Mouse (Mus musculus) heart, postnatal 14 days (tissue): ENCODE data around the gene Arl15. TPM values are rescaled to one million over a fixed set of nuclear protein-coding genes. Genes with fewer than 3 reads are reported as not detected.

Experiments used
- DNase-seq, 2 experiments: peaks; one replicate each; pipeline ENCODE4 v3.0.0; 2021 to 2022
- intact Hi-C: fragments of 180-260 bp; cut with DNase I; formaldehyde crosslinking; loops from one replicate; pipeline ENCODE4 v1.15.1; 2025
- total RNA-seq, 2 experiments: library from RNA; stranded (reverse); gene quantifications; 2 replicates each; pipeline ENCODE4 v1.2.3; 2021

Gene Arl15
- total RNA-seq, 2 experiments from 2014 or later, result 11.9 to 14.7 TPM

DNA sequence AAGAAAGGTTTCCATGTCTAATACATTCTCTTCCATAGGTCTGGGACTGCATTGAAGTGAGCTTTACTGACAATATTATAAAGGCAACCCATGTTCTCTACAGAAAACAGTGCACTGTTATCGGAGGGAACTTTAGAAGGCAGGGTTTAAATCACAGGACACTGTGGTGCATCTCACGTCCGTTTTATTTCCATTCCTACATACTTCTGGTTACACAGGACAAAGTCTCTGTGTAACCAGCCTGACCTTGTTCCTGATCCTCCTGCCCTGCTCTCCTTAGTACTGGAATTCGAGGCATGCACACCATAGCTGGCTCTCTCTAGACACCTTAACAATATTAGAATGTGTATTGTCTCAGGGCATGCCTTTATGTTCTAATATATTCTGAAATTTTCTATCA is 368.4 kb downstream of the Arl15 start:
- DNase-seq, result no peak
- intact Hi-C loops, result loop anchor here (10.0 kb wide), 1 partner anchor 288 kb away; no protein-coding TSS in a partner anchor

DNA sequence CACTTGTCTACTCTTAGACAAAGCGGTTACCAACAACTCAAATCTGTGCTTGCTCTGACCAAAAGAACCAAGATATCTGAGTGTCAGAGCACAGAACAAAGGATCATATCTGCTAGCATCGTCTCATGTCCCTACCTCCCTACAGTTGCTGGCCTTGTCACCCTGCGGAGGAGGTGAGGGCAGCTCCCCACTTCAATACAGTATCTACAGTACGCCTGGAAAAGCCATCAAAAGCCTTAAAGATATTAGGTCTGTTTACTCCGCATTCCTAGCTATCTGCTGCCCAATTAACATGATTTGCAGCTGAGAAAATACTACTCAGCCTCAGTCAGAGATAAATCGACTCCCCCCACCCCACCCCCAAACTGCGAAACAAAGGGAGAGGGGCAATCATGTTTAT is 371.3 kb downstream of the Arl15 start:
- DNase-seq, result no peak
- intact Hi-C loops, result loop anchor here (10.0 kb wide), 1 partner anchor 291 kb away; no protein-coding TSS in a partner anchor

DNA sequence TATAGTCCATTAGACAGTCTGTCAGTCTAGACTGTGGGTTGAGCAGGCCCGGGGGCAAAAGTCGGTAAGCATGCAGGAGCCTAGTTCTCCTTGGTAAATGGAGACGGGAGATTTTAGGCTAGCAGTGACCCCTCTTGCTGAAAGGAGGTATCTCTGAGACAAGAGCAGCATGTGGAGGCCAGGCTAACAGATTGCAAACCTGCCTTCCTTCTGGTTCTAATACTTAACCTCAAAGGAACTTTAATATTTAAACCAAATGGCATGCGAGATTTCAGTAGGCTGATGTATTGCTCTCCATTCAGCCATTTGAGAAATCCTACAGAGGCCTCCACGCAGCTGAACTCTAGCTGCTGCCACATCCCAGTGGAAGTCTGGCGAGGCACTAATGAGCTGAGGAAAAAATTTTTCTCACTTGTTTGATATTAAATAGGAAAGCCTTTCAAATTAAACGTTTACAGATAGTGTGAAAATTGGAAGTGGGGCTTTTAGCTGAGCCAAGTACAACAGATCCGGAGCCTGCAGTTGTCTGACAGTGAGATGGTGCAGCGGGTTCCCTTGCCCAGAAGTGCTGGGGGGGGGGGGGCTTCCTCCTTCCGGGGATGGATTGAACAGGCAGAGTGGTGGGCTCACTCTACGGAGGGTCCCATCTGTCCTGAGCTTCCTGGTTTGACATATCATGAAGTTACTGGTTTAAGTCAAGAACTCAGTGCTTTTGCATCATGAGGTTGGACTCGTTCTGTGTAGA is 372.3 kb downstream of the Arl15 start:
- intact Hi-C loops, result loop anchor here (10.0 kb wide), 1 partner anchor 292 kb away; no protein-coding TSS in a partner anchor
- no peak for DNase-seq

DNA sequence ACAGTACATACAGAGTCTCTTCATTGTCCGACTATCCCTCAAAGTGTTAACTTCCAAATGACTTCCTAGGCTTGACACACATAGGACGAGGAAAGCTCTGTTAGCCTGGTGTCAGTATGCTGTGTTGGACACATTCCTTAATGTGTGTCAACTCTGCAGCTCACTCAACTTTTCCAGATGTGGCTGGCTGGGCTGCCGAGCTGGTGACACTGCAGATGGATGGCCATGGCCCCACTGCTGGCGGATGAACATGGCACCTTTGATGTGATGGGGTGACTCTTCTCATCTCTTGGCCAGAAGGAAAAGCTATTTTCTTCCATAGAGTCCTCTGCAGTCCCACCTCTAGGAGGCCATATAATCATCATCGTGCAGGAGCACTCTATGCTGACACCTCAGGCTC is 375.8 kb downstream of the Arl15 start:
- intact Hi-C loops, result no loop called here
- no peak for DNase-seq

DNA sequence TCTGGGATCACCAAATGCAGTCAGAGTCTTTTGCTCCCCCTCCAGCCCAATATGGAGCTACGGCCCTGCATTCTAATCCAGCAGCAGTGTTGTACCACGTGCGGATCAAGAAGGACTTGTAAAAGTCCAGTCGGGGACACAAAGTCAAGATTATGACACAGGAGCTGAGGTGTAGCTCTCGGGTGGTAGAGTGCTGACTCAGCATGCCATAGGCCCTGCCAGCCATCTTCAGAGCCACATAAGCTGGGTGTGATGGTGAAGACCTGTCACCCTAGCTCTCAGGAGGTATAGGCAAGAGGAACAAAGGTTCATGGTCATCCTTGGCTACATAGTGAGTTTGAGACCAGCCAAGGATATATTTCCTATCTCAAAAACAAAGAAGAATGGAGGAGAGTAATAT is 377.2 kb downstream of the Arl15 start:
- intact Hi-C loops, result no loop called here
- DNase-seq, result no peak

DNA sequence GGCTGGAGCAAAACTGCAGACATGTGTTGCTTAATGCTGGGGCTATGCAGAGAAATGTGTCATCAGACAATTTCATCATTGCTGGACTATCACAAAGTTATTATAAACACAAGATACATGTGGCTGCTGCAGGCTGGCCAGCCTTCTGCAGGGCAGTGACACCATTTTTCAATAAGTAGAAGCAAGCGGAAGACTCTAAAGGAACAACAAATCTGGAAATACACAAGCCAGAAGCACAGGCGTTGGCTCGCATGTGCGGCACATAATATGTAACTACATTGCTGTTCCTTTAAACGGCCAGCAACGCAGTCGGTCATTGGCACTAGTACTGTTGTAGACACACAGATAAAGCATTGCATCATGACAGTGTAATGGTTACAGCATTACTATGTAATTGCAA is 393.8 kb downstream of the Arl15 start:
- intact Hi-C loops, result no loop called here
- DNase-seq, result no peak

DNA sequence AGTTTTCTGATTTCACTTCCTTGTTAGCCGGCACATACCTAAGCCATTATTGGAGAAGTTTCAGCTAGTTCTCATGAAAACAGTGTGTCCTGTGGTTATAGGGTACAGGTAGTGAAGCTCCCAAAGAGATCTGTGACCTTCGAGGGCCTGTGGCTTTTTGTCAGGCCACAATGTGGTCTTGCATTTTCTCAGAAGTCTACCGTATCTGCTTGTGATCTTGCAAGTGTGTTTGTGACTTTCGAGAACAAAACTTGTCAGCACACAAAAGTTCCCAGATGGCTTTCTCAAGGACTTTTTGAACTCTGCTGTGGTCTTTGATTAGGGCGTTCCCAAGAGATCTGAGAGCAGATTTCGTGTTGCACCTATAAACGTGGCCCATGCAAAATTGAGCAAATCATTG is 394.5 kb downstream of the Arl15 start:
- intact Hi-C loops, result no loop called here
- DNase-seq, result no peak

DNA sequence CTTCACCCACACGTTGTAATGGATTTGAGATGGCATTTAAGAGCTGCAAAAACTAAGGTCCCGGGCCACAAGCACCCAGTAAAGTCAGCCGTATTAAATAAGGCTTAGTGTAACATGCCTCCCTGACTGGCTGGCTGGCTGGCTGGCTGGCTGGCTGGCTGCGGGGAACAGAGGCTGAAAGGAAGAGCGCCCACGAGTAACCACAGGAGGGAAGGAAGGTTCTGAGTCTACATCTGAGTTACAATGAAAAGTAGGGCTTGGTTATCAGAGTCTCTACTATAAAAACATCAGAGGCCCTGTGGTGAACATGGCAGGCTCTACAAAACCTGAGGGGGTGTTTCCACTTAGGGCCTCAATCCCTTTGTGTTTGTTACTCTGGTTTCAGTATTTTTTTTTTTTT is 395.1 kb downstream of the Arl15 start:
- intact Hi-C loops, result no loop called here
- no peak for DNase-seq

DNA sequence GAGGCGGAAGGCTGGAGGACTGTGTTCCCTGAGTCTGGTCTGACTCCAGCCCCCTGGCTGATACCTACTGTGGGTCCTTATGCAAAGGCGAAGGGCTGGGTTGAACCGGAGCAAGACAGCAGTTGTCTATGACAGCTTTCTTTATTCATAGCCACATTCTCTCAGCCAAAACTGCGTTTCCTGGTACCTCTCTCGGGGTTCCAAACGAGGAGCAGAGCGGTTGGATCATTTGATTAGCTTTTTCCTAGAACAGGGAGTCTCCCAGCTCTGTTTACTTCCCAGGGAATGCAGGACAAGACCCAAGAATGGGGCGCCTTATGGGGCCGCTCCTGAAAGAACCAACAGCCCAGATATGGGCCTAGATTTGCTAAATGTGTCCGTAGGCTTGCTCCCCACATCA is 396.6 kb downstream of the Arl15 start:
- intact Hi-C loops, result no loop called here
- DNase-seq, result peak in 1 of 2 experiments; percentile 10

DNA sequence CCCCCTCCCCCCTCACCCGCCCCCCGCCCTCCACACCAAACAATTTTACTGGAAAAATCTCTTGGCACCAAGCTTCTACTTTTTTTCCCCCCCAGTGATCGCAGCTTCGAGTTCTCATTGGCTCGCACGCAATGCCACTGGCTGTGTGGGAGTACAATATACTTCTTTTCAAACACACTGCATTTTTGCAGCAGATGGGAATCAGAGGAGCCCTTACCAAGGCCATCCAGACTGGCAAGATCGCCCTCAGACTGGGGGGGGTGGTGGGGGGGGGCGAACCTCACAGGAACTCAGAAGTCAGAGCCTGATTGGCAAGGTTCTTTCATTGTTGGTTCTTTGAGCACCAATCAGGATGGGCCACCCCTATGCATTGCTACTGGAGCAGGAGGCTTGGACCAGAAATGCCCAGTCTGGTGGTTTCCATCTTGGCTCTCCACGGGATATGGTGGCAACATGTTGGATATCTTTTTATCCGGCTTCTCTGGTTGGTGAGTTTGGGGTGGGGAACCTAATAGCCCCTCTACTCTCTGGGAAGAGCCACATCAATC is 404.0 kb downstream of the Arl15 start:
- DNase-seq, result no peak
- intact Hi-C loops, result no loop called here

DNA sequence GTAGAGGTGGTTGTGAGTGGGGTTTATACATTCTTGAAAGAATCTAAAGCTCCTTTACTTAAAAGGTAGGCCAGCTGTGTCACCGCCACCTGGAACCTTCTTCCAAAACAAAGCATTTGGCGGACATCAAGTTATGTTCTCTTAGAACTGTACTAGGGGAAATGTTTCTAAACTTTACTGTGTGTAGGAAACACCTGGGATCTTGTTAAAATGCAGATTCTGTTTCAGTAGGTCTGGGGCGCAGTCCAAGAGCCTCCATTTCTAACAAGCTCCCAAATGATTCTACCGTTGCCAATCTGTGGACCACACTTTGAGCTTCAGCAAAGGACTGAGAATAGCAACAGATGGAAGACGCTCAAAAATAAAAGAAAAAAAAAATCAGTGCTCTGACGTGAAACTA is 405.4 kb downstream of the Arl15 start:
- intact Hi-C loops, result no loop called here
- DNase-seq, result no peak

DNA sequence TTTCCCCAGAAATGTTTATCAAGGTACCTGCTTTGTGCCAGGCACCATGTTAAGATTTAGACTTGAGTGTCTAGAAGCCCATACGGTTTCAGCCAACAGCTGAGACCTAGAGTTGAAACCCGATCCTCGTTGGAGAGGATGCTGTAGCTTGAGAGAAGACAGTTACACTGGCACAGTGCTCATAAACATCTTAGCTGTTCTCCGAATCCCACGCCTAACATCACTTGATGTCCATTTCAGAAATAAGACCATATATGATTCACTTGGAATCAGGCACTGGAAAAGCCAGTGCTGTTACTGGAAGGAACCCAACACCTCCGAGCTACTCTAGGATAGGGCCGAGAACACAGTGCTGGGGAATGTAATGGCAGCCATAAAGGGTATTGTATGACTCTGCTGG is 406.2 kb downstream of the Arl15 start:
- DNase-seq, result no peak
- intact Hi-C loops, result no loop called here

DNA sequence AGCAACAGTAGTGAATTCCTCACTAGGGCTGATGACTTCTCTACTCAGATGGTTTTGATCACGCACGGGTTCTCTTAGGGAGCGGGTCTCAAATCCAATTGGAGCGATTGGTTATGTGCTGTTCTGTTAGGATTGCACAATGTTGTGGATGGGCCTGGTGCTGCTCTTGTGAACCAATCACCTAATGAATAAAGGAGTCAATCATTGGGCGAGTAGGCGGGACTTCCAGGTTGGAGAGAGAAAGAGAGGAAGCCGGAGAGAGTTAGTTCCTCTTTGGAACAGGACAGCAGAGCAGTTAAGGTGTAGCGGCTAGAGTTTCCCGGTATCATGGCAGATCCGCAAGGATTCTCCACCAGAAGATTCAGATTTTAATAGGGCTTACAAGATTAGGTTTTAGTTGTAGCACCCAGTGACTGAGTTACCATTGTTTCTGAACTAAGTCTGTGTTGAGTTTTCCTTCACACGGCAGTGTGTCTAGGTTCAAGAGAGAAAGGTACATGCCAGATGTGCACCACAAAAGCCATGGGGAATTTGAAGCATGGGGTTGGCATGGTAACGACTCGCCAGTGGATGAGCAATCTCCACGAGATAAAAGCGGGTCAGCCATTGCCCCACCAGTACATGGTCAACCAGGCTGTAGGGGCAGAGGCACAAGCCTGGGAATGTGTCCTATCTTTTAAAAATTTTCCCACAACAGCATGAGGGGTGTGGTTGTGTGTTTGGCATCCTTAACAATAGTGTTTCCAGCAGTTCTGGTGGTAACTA is 408.7 kb downstream of the Arl15 start:
- DNase-seq, result no peak
- intact Hi-C loops, result no loop called here

Other genes starting within 250 kb of the Arl15 start
- 10 to 100 TPM; 28.4 to 28.7 TPM for gene Snx18, start 175.9 kb upstream of the Arl15 start, total RNA-seq
- gene Hspb3, start 130.8 kb upstream of the Arl15 start, total RNA-seq, result 10 to 100 TPM; 13.7 to 16.2 TPM